Mouse (Mus musculus) cerebral cortex, adult 2 months (tissue): ENCODE data around the gene Ddx31.

ENCODE experiments used
- WGBS: fragments of 180-500 bp; shearing (Covaris S2); methylation state at CpG from one replicate; pipeline ENCODE4 v1.1.7; 2018; 5-methylcytosine and 5-hydroxymethylcytosine counted together

Ddx31 gene

DNA sequence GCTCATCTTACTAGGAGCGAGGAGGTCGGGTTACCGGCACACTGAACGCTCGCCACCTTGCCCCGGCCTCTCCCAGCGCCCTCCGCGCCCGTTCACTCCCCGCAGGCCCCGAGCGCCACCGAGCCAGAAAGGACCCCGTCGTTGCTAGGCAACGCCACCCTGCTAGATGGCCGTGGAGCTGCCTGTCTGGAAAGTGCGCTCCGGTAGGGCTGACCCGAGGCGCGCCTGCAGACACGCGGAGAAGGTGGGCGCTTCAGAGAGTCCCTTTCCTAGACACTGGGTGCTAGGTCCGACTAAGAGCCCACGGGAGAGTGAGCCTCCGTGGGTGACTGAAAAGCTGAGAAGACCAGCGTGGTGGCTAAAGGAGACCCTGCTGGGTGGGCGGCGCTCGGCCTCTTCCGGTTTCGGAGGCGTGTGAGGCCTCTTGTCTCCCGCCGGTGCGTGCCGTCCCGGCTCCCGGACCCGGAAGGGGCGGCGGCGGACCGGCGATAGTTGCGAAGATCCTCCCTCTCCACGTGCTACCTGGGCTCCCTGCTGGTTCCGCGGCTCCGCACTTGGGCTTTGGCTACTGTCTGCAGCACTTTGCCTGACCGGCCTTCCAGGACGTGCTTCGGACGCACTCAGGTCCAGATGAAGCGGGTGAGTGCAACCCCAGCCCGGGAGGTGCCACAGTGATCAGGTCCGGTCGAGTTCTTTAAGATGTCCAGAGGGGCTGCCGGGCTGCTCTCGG is at the start of gene Ddx31, which contains the start of gene Gtf3c4:
Gene Ddx31 (plus strand): TSS at position 185 of the 730 bp plus-strand sequence.
Gene Gtf3c4 (minus strand): TSS at position 139 of the 730 bp plus-strand sequence.
- under 1% methylated on average over 63 of the region's 63 CpGs for WGBS

DNA sequence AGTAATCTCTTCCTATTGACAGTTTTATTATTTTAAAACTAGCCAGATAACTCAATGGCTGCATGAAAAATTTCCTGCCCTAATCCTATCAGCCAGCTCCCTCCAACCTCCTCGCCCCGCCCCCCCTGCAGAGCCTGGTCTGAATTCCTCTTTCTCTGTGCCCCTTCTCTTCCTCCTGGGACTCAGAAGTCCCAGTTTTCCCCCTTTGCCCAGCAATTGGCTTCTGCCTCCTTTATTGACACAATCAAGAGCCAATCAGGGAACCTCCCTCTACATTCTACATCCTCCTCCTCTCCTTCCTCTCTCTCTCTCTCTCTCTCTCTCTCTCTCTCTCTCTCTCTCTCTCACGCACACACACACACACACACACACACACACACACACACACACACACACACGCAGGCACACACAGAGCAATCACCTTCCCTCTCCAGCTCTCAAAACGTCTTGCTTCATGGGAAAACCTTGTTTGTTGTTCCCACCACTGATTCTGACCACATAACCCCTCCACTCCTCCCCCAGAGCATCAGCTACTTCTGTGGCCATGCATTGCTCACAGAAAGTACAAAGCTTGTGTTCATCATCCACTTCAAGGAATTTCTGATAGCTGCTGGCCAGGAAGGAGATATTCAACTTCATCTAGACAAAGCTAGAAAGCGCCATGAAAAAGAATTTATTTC is 47.1 kb upstream of the Ddx31 start:
- WGBS: 24% methylated on average over 6 of the region's 6 CpGs

DNA sequence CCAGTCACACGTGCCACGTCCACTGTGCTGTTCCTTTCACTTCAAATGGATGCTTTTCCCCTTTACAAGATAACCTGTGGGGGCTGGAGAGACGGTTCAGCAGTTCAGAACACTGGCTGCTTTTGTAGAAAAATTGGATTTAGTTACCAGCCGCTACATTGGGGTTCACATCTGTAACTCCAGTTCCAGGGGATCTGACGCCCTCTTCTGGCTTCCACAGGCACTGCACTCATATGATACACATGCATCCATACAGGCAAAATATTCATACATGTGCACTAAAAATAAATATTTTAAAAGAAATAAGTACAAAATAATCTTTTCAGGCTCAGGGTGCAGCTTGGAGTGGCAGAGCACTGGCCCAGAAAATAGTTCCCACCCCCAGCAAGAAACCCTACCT is 45.6 kb upstream of the Ddx31 start:
- 71% methylated on average over 5 of the region's 5 CpGs for WGBS

DNA sequence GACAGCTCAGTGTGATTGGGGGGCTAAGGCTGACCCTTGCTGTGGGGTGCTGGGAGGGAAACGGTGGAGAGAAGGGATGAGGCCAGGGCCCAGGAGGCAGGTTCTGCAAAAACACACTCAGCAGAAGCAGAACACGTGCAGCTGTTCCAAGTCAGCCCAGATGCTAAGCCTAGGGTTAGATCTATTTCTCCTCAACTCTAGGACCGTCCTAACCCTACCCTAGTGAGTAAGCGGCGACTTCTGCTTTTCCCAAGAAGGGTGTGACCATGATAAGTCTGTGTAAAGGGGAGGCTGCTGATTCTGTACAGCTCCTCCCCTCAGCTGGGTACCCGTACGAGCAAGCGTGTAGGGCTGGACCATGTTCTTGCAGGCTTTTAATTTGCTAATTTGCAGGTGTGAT is 43.9 kb upstream of the Ddx31 start:
- WGBS: 76% methylated on average over 8 of the region's 8 CpGs

DNA sequence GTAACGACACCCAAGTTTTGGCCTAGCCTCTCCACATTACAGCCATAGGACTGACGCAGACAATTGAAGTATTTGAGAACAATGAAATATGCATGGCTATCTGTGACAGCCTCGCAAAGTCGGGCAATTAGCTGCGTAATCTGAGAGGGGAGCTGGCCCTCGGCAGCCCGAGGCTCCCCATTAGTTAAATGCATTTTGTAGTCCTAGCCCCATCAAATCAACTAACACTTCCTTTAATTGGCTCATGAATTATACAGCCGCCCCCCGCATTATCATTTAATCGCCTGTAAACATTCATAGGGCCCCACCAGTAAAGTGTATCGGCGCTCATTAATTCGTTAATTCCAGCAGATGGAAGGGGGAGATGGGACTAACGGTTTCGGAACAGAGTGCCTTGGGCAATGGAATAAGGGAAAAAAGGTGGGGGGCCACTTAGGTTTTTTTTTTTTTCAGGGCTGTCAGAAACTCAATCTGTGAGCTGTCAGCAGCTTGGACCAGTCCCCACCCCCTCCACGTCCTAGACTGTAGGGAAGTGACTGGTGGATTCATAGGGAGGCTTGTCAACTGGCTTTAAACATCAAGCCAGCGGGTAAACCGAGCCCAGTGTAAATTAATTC is 42.6 kb upstream of the Ddx31 start:
- WGBS: 59% methylated on average over 18 of the region's 18 CpGs

DNA sequence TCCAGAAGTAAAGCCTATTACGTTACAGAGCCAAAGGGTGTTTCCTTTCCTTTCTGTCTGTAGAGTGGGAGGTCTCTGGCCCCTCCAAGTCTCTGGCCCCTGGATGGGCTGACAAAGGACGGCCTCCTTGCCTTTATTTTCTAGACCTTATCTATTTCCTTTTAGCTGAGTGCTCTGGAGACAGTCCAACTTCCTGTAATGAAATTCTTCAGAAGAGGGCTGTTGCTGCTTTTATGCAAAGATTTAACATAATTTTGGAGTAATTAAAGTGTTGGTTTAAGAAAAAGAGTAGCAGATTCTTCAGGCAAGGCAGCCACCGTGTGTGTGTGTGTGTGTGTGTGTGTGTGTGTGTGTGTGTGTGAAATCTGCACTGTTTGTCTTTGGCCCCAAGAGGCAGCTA is 41.8 kb upstream of the Ddx31 start:
- WGBS: 40% methylated on average over 3 of the region's 3 CpGs

DNA sequence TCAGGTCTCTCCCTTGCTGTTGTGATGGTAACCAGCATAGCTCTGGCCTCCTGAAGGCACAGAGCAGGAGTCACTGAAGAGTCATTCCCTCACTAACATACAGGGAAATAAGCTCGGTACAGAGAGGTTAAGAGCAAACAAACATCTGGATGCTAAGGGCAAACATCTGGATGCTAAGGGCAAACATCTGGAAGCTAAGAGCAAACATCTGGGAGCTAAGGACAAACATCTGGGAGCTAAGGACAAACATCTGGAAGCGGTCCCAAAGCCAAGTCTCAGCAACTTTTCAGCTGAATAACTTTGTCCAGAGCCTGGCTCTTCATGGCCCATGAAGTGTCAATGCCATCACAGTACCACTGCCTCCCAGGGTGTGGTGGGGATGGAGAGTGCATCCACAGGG is 40.6 kb upstream of the Ddx31 start:
- WGBS: 85% methylated on average over 2 of the region's 2 CpGs

DNA sequence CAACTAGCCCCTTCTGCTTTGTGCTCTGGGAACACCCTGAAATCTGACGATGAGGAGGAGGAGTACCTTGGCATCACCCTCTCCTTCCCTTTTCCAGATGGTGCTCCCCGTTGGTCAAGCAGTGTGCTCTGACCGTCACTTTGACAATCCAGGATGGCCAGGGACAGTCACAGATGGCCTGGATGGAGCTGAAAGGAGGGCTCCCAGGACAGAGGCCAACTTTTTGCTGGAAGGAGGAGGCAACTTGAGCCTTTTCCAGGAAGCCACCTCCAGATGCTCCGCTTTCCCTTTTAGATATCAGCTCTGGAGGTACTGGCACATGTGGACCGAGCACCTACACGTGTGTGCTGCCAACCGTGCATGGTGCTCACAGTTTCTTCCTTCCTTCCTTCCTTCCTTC is 36.8 kb upstream of the Ddx31 start:
- 58% methylated on average over 7 of the region's 7 CpGs for WGBS

DNA sequence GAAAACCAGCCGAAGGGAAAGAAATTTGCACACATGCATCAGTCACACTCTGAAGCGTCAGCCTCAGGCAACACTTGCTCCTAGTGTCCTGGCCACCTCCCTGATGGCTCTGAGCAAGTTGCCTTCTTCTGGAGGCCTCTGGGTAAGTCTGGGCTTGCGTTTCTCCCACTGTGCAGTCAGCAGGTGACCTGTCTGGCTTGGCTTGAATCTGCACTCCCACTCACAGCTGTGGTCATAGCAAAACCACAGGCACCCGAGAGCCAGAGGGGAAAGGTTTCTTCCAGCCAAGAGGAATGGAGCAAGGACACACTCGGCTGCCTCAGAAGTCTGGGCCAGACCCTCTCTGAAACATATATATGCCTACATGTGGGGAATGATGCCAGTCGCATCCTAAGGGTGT is 31.4 kb upstream of the Ddx31 start:
- 87% methylated on average over 6 of the region's 6 CpGs for WGBS

DNA sequence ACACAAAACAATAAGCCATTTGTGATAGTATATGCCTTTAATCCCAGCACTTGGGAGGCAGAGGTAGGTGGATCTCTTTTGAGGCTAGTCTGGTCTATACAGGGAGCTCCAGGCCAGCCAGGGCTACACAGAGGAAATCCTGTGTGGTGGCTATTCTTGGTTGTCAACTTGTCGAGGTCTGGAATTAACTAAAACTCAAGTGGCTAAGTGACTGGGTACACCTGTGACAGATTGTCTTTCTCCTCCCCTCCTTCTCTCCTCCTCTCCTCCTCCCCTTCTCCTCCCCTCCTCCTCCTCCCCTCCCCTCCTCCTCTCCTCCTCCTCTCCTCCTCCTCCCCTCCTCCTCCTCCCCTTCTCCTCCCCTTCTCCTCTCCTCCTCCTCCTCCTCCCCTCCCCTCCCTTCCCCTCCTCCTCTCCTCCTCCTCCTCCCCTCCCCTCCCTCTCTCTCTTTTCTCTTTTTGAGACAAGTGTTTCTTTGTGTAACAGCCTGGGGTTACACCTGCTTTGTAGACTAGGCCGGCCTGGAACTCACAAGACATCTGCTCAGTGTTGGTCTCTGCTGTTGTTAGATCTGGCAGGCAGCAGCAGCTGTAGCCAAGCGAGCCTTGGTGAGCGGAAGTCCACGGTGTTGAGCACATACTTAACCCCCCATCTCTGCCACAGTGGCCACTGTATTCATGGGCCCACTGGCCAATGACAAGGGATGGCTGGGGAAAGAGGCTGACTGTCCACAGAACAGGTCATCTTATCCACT is 29.8 kb upstream of the Ddx31 start:
- WGBS: 57% methylated on average over 5 of the region's 5 CpGs

DNA sequence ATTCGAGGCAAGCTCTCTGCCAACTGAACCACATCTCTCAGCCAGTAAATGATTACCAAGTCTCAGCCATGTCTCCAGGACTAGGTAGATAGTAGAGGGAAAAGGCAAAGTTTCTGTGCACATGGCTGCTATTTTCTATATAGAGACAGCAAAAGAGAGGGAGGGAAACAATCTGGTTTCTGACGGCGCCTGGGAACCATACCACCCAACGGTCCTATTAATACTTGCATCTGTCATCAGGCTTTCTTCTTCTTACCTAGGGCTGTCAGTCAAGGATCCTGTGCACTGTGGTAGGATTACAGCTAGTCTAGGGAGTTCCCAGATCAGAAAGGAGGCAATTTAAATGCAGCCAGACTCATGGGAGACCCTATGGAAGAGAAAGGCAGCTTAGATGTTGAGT is 21.3 kb upstream of the Ddx31 start:
- 60% methylated on average over 4 of the region's 4 CpGs for WGBS

DNA sequence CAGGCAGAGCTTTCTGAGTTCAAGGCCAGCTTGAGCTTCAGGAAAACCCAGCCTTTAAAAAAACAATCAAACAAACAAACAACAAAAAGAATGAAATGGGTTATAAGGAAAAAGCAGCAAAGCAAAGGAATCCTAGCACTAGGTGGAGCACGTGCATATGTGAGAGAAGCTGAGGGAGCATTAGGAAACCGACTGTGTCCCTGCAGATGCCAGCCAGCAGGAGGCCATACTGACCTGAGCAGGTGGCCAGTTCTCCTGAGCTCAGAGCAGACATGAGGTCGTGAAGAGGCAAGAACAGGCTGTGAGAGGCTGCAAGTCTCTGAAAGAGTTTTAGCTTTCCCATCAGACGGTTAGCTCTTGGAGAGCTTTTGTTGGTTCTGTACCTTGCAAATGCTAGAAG is 10.9 kb upstream of the Ddx31 start:
- WGBS: 38% methylated on average over 4 of the region's 4 CpGs

DNA sequence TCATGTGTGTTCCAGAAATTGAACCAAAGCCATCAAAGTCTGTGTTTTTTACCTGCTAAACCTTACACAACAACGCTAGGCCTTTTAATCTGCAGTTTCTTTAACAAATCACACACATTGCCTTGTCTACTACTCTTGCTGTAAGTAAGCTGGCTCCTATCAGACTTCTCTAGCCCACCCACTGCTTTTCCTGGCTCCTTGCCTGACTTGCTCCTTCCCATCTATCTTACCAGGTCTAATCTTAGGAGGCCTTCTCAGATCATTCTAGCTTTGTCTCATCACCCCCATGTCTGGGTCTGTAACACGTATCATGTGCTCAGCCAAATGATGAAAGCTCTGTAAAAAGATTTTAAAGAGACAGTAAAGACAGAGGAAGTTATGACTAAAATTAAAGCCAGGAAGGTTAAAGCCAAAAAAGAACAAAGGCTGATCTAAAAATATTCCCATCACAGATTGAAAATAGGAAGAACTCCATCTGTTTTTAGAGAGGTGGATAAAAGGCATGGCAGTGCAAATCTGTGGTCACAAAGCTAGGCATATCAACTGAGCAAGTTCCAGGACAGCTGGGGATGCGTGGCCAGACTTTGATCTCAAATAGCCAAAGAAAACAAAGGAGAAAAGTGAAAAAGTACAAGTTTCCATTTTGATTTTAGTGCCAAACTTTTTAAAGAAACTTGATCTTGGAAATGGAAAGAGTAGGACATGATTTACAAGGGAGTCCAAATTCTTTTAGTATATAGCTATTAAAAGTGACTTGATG is 3.8 kb upstream of the Ddx31 start:
- WGBS: 33% methylated on average over 3 of the region's 3 CpGs

DNA sequence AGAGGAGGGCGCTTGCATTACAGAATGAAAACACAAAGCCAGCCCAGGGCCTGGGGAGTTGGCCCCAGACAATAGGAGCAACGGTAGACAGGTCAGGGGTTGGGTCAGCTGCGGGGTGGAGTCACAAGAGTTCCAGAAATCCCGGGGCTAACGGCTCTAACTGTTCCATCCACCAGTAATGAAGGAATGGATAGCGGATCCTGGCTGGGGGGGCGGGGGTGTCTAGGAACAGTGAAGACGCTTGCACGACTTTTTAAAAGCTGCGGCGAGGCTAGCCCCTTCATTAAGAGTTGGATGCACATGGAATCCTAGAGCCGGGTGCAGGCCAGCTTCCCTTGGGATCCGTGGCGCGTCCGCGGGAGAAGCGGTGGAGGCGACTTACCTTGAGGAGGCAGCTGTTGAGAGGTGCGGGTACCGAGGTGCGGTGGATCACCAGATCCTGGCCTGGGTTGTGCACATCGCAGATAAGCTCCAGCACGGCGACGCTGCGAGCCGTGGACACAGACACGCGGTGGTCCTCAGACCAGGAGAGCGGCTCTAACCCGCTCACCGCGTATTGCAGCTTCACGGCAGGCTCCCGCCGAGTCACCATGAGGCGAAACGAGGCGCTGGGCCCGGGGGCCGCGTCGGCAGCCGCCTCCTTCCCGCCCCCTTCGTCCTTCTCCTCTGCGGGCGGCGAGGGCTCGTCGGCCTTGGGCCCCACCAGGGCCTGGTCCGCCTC is 545 bp upstream of the Ddx31 start:
- WGBS: 0% methylated on average over 45 of the region's 53 CpGs

DNA sequence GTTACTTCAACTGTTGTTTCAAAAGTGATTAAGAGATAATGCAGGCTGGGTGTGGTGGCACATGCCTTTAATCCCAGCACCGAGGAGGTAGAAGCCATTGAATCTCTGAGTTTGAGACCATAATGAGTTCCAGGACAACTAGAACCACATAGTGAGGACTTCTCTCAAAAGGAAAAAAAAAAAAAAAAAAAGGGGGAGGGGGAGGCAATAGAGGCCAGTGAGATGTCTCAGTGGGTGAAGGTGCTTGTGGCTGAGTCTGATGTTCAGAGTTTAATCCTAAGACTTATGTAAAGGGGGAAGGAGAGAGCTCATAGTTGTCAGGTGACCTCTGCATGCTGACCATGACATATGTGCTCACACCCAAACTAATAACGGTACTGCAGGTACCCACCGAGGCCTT is 1.8 kb downstream of the Ddx31 start:
- 75% methylated on average over 3 of the region's 3 CpGs for WGBS

DNA sequence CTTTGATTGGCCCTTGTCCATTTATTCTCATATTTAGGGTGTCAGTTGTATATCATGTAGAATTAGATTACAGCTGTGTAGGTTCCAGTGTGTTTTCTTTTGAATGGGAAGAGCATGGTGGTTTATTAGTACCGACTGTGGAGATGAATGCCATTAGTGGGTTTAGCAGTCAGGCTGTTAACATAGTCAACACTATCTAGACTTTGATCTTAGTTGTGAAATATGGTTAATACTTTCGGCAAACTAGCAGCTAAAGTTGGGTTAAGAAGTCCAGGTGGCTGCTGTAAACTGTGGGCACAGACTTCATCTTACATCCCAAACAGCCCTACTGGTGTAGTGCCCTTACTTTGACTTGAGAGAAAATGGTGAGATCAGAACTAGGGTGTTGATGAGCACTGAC is 8.7 kb downstream of the Ddx31 start:
- 97% methylated on average over 2 of the region's 2 CpGs for whole genome bisulfite sequencing

DNA sequence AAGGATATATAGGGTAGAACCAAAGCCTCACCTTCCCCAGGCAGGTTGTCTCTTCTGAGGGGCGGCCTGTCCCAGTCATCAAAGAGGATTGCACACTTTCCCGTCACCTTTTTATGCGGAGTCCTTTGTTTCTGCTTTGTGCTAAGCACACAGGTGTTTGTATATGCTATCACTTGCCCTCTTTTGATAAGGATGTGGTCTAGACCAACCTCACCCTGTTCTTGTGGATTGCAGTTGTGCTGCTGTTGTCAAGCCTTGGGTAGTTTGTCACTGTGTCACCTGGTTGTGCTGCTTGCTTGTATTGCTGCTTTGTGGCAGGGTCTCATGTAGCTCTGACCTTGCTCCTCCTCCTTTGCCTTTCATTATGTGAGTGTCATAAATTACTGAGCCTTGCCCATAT is 12.4 kb downstream of the Ddx31 start:
- WGBS: 93% methylated on average over 3 of the region's 3 CpGs

DNA sequence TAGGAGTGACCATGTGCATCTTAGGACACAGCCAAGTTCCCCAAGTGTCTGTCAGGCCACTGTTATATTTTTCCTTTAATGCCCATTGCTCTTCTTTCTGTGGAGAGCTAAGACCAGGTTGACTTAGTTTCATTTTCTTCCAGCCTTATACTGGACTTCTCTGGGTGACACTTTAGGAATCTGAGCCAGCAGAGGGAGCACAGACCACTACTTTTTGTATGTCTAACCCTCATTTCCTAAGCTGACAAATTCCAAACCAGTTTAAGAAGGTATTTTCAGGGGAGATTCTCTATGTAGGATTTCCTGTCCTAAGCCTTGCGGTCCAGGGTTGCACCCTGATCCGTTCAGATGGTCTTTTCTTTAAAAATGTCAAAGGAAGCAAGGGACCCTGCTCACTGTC is 15.6 kb downstream of the Ddx31 start:
- 92% methylated on average over 2 of the region's 2 CpGs for WGBS

DNA sequence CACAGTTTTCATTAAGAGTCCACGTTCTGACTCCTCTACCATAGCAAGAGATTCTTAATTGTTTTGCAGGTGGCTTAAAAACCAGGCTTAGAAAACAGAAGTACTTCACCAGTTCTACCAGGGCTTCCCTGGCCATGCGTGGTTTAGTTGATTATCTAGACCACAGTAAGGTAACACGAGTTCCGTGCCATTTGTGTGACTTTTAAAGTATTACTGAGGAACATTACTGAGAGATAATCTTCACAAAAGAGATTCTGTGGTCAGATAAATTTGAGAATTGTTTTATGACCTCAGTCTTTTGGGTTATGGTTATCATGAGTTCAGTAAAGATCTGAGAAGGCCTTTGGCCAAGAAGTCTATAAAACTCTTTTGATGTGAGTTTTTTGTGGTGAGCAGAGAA is 19.1 kb downstream of the Ddx31 start:
- WGBS: 94% methylated on average over 4 of the region's 4 CpGs

DNA sequence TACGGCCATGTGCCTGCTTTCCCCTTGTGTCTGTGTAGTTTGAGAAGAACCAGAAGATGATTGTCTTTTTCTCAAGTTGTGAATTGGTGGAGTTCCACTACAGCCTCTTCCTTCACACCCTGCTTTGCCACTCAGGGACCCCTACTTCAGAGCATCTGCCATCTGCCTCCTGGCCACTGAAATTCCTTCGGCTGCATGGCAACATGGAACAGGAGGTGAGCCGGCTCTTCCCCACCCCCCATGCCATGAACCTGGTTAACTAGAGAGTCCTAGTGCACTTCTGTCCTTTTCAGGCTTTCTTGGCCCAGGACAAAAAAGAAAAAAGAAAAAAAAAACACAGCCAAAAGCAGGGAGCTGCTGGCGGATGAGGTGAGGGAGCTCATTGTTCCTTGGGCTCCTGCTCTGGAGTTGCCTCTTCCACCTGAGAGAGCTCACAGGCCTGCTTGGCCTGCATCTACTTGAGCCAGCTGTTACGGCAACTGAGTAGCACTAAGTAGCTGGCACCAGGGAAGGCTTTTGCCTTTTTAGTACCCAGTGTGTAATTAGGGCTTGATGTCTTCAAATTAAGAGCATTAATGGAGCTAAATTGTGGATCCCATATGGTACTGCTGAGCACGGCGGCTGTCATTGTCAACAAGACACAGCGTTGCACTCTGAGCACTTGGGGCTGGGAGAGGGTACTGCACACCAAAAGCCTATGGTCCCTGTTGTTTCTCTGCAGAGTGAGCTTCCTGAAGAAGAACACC is 20.6 kb downstream of the Ddx31 start:
- WGBS: 87% methylated on average over 8 of the region's 8 CpGs
